Mouse (Mus musculus) midbrain, embryonic 10.5 days (tissue): ENCODE data around the gene Angptl4. TPM values are rescaled to one million over a fixed set of nuclear protein-coding genes. Genes with fewer than 3 reads are reported as not detected.

Experiments used
- DNase-seq: peaks from one replicate; pipeline ENCODE4 v3.0.0-alpha.2; 2017; ENCODE audit warnings: low spot score
- H3K27ac ChIP-seq: fragments of 300-500 bp; sonication (generic); replicated peaks from 2 replicates; pipeline ENCODE4 v1.5.1; 2016; ENCODE audit warnings: mild to moderate bottlenecking
- H3K27me3 ChIP-seq: fragments of 300-500 bp; sonication (generic); 2 replicates; pipeline ENCODE4 v1.6.1; 2016; ENCODE audit warnings: low read depth, mild to moderate bottlenecking; ENCODE audit not compliant: poor library complexity, severe bottlenecking
- H3K36me3 ChIP-seq: fragments of 300-500 bp; sonication (generic); 2 replicates; pipeline ENCODE4 v1.6.1; 2016; ENCODE audit warnings: mild to moderate bottlenecking, moderate library complexity
- H3K4me1 ChIP-seq: fragments of 300-500 bp; sonication (generic); 2 replicates; pipeline ENCODE4 v1.6.1; 2016
- H3K4me3 ChIP-seq: fragments of 300-500 bp; sonication (generic); 2 replicates; pipeline ENCODE4 v1.5.1; 2016; ENCODE audit warnings: mild to moderate bottlenecking, moderate library complexity
- H3K9me3 ChIP-seq: fragments of 300-500 bp; sonication (generic); replicated peaks from 2 replicates; pipeline ENCODE4 v1.6.1; 2016; ENCODE audit warnings: mild to moderate bottlenecking
- WGBS: fragments of 180-500 bp; shearing (Covaris S2); methylation state at CpG from one replicate; pipeline ENCODE4 v1.1.7; 2016; 5-methylcytosine and 5-hydroxymethylcytosine counted together
- polyA plus RNA-seq: library from polyadenylated mRNA; unstranded; fragments of >200 nt; fragmentation: Nextera tagmentation; extraction: Ambion mirVana; gene quantifications from 2 replicates; pipeline ENCODE4 v1.2.1, GENCODE M21; 2016

The Angptl4 gene
- polyA plus RNA-seq, 1 experiment from 2014 or later, result 17.7 TPM

DNA sequence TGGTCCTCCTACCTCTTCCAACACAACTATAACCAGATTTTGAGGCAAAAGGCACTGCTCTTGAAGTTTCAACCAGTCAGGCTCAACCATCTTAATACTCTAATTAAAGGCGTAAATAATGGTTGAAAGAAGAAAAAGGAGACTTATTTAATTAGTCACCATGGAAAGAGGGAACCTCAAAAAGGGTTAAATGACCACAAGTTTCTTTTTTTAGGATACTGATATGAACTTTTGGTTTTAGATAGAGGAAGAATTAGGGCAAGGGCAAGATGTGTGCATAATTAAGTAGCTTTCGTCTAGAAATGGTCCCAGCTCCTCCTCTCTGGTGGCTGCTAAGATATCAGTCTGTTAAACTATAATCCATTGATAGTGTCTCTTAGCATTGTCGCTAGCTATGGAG is 15.2 kb downstream of the Angptl4 start:
- H3K4me1 ChIP-seq, result no peaks in the 10 kb centered on the region
- no peaks in the 10 kb centered on the region for H3K36me3 ChIP-seq
- no peaks in the 10 kb centered on the region for H3K27me3 ChIP-seq
- H3K4me3 ChIP-seq, result no peak overlapping the region
- H3K9me3 ChIP-seq, result no peaks in the 10 kb centered on the region
- 82% methylated on average over 3 of the region's 3 CpGs for WGBS
- H3K27ac ChIP-seq, result no peak overlapping the region
- no peak for DNase-seq

DNA sequence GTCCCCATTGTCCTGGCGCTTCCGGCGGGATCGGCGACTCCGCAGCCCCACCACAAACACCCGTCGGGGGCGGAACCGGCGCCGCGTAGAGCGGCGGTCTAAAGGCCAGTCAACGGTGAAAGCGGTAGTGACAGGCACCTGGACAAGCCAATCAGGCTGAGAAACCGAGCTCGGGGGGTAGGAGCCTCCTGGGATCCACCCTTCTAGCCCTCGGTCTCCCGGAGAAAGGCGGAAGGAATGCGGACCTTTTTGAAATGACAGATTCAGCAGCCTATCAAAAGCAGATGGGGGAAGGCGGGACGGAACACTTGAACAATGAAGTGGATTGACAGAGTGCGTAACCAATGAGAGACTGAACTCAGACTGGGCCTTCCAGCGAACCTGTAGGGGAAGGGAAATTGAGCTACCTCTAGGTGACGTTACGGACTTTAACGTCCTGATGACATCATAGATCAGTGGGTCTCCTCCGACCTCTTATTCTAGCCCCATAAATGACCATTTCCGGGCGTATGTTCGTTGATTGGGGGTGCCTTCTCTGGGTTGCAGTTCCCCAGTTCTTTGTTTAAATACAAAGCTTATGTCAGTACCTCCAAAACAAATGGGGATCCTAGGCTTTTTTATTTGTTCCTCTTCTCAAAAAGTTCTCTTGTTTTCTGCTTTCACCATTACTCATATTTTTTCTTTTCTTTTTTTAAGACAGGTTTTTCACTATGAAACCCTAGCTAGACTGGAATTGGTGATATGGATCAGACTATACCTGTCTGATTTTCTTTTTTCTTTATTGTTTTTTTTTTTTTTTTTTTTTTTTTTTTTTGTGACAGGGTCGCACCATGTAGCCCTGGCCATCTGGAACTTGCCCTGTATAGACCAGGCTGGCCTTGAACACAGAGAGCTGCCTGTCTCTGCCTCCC is 21.1 kb downstream of the Angptl4 start, which contains the start of gene Rab11b:
Rab11b (minus strand) TSS at position 276 of the 911 bp plus-strand sequence.
- Histone ChIP-seq H3K9me3 (no peaks in the 10 kb centered on the region), H3K4me3 (peak within 1 kb of the TSS; percentile 90), H3K4me1 (peaks cover 42% of the 10 kb centered on the region), H3K27ac (peak within 1 kb of the TSS; percentile 100), H3K36me3 (peaks cover 28% of the 10 kb centered on the region), H3K27me3 (no peaks in the 10 kb centered on the region)
- peak; percentile 99 for DNase-seq
- 3% methylated on average over 35 of the region's 35 CpGs for WGBS

DNA sequence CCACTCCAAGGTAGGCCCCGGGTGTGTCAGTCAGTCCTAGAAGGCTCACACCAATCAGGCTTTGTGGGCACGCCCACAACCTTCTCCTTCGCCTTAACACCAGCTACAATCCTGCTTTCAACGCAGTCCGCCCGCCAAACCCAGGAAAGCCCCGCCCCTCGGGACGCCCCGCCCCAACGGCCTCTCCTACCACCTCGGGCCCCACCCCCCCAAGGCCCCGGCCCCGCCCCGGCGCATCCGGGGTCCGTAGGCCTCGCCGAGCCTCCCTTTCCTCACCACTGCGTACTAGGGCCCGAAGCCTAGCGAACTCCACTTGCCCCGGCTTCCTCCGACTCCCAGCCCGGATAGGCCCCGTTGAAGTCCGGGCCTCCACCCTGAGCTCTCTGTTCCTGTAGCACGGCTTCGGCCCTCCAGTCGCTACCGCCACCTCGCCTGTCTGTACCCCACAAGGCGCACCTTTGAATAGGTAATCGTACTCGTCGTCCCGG is 21.8 kb downstream of the Angptl4 start:
- Histone ChIP-seq H3K27ac (peak overlapping the region; percentile 100), H3K9me3 (no peaks in the 10 kb centered on the region), H3K4me3 (peak overlapping the region; percentile 90), H3K4me1 (peaks cover 46% of the 10 kb centered on the region), H3K27me3 (no peaks in the 10 kb centered on the region), H3K36me3 (peaks cover 31% of the 10 kb centered on the region)
- 1% methylated on average over 38 of the region's 38 CpGs for WGBS
- peak; percentile 94 for DNase-seq

DNA sequence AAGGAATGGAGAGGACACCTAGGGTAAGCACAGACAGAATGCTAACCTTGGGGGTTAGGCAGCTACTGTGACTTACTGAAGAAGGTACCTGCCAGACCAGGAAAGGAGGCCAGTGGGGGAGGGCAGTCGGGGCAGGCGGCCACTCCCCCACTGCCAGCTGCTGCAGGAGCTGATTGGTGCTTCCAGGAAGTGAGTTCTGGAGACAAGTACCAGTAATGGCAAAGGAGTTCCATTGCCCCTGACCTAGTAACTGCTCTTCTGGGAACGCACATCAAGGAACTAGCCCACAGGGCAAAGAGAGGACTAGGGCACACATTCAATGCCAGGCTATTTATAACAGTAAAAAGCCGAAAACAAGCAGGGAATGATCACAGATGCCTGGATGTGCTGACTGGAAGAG is 24.4 kb downstream of the Angptl4 start:
- H3K4me3 ChIP-seq, result 0 out of 2 replicates have a peak overlapping the region, but pooled peaks have one; percentile 23
- H3K4me1 ChIP-seq, result peaks cover 46% of the 10 kb centered on the region
- no peaks in the 10 kb centered on the region for H3K27me3 ChIP-seq
- H3K9me3 ChIP-seq, result no peaks in the 10 kb centered on the region
- peaks cover 47% of the 10 kb centered on the region for H3K36me3 ChIP-seq
- H3K27ac ChIP-seq, result no peak overlapping the region; the same call in 1 of the 2 replicates
- DNase-seq, result no peak
- WGBS, result 86% methylated on average over 4 of the region's 4 CpGs

DNA sequence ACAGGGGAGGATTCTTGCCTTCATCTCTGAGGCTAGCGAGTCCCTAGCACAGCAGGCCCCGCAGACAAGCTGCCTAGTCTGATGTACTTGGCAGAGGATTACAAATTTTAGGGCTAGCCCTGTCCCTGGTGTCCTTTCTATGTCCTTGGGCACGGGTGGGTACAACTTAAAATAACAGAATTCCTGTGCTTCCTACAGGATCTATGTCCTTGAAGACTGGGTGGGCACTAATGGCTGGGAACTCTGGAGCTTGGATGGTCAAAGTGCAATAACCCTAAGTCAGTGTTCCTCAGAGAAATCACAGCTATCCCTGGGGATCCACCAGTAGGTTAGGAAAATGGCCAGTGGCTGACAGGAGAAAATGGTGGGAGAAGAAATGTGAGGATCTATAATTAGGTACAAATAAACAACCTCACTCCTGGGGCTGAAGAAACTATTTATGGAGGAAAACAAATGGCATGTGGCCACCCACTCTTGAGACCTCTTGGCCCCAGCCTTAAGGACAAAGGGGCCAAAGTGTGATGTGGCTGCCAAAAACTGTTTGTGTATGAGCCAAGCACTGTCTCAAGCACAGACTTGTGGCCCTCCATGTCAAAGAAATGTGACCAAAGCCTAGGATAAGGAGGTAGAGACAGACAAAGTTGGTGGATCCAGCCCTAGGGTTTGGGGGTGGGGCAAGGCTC is 25.4 kb downstream of the Angptl4 start:
- DNase-seq, result no peak
- Histone ChIP-seq H3K36me3 (peaks cover 57% of the 10 kb centered on the region), H3K27ac (no peak overlapping the region), H3K9me3 (no peaks in the 10 kb centered on the region), H3K27me3 (no peaks in the 10 kb centered on the region), H3K4me3 (no peak overlapping the region), H3K4me1 (peaks cover 46% of the 10 kb centered on the region)
- 89% methylated on average over 3 of the region's 3 CpGs for WGBS

DNA sequence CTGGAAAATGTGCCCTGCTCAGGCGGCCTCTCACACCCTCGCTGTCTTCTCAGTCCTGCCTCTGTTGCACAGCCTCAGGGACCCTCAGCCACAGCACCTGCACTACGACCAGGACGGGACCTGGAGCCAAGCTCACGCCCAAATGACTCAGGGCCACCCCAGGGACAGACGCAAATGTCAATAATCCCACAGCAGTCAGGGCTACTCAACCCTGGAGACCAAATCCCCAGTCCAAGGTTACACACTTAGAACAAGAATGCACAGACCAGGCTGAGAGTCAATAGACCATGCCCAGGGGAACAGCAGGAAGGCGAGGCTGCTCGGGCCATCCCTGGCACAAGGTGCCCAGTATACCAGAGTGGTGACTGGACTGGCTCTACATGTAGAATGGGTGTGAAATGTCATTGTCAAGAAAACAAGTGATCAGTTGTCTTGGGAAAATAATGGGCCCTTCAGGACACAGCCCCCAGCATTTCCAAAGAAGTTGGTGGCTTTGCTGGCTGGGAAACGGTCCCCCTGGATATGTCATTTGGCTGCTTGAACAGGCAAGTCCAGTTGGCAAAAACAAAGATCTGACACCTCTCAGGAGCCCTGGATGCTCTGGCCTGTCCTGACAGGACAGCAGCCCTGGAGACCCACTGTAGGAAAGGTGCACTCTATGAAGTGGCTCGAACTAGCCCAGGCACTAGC is 26.1 kb downstream of the Angptl4 start:
- no peak overlapping the region for H3K27ac ChIP-seq
- DNase-seq, result no peak
- H3K4me3 ChIP-seq, result no peak overlapping the region
- H3K9me3 ChIP-seq, result no peaks in the 10 kb centered on the region
- 90% methylated on average over 10 of the region's 10 CpGs for WGBS
- H3K36me3 ChIP-seq, result peaks cover 64% of the 10 kb centered on the region
- peaks cover 46% of the 10 kb centered on the region for H3K4me1 ChIP-seq
- no peaks in the 10 kb centered on the region for H3K27me3 ChIP-seq

DNA sequence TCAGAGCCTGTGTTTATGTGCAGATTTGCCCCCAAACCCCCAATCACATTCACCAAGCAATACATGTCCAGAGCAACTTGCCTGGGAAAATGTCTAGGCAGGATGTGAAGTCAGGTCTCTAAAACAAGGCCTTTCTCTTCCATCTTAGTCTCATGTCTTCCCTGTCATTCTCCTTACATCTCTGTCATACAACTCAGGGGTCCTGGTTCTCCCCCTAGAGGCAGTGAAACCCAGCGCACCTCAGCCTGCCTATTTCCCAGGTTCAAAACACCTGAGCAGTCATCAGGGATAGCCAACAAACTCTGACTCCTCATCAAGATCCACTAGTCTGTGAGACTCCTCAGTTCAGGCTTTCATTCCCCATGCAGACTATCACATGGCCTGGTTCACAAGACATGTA is 27.0 kb downstream of the Angptl4 start:
- DNase-seq, result no peak
- Histone ChIP-seq H3K36me3 (peaks cover 73% of the 10 kb centered on the region), H3K27me3 (no peaks in the 10 kb centered on the region), H3K4me3 (no peak overlapping the region), H3K27ac (no peak overlapping the region), H3K9me3 (no peaks in the 10 kb centered on the region), H3K4me1 (peaks cover 45% of the 10 kb centered on the region)
- WGBS, result 77% methylated on average over 1 of the region's 1 CpGs

DNA sequence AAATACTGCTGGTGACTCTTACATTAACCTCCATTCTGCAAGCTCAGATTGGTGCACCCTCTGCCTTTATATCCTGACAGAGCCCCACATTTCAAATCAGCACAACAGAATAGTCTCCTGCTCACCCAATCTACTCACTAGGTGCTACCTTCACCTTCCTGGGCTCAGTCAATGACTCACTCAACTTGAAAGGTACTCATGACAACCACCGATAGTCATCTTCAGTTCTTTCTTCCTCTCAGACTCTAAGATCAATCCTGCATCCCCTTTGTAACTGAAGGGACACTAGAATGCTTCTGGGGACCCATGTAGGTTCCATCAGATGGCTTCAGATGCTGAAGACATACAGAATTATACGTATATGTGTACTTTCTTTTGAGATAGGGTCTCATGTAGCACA is 29.3 kb downstream of the Angptl4 start:
- WGBS, result 96% methylated on average over 2 of the region's 2 CpGs
- no peak for DNase-seq
- H3K27me3 ChIP-seq, result no peaks in the 10 kb centered on the region
- peaks cover 22% of the 10 kb centered on the region for H3K4me1 ChIP-seq
- H3K9me3 ChIP-seq, result no peaks in the 10 kb centered on the region
- H3K4me3 ChIP-seq, result no peak overlapping the region
- no peak overlapping the region for H3K27ac ChIP-seq
- peaks cover 86% of the 10 kb centered on the region for H3K36me3 ChIP-seq

DNA sequence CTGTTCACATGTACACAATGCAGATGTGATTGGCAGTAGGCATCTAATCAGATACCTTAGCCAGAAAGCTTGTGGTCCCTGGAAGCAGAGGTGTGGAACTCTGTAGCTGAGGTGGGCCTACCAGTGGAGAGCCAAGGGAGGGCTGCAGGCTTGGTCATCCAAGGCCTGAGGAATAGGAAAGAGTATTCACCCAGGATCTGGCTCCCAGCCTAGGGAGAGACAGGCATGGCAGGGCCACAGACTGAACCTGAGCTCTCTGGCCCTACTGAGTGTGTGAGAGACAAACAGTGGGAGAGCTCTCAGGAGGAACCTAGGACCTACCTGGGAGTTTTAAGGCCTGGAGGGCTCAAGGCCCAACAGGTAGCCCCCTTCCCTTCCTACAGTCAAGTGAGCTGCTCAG is 30.4 kb downstream of the Angptl4 start:
- peaks cover 84% of the 10 kb centered on the region for H3K36me3 ChIP-seq
- H3K27ac ChIP-seq, result no peak overlapping the region
- no peaks in the 10 kb centered on the region for H3K9me3 ChIP-seq
- H3K27me3 ChIP-seq, result no peaks in the 10 kb centered on the region
- DNase-seq, result no peak
- H3K4me1 ChIP-seq, result peaks cover 10% of the 10 kb centered on the region
- no peak overlapping the region for H3K4me3 ChIP-seq

DNA sequence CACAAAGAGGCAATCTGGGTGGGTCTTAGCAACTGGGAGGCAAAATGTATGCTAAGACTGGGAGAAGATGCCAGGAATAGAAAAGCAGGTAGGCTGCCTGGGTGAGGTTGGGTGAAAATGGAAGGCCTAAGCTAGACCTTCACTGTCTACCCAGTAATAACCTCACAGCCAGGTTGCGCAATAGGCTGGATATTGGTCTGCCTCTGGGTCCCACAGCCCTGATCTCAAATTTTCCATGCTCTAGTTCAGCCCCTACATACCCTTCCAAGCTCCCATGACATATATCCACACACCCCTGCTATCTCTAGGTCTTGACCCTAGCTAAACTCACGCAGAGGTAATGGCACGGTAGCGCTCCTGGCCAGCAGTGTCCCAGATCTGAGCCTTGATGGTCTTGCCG is 32.2 kb downstream of the Angptl4 start:
- WGBS, result 95% methylated on average over 5 of the region's 5 CpGs
- H3K4me3 ChIP-seq, result no peak overlapping the region
- DNase-seq, result no peak
- no peaks in the 10 kb centered on the region for H3K27me3 ChIP-seq
- H3K4me1 ChIP-seq, result no peaks in the 10 kb centered on the region
- no peaks in the 10 kb centered on the region for H3K9me3 ChIP-seq
- H3K27ac ChIP-seq, result no peak overlapping the region
- H3K36me3 ChIP-seq, result peaks cover 91% of the 10 kb centered on the region

DNA sequence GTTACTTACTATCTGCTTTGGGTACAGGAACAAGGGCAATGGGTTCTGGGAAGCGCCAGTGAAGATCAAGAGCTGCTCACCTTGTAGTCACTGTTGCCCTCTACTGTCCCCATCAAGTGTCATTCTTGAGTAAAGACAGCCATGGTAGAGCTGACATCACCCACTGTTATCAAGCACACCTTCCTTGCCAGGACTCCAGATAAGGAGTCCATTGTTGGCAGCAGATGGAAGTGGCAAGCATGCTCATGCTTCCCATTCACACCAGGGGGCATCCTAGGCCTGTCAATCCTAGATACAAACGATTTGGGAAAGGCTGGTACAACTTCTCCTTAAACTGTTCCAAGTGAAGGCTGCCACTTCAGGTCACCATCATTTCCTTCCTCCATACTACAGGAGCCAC is 35.6 kb downstream of the Angptl4 start:
- peaks cover 62% of the 10 kb centered on the region for H3K36me3 ChIP-seq
- DNase-seq, result no peak

DNA sequence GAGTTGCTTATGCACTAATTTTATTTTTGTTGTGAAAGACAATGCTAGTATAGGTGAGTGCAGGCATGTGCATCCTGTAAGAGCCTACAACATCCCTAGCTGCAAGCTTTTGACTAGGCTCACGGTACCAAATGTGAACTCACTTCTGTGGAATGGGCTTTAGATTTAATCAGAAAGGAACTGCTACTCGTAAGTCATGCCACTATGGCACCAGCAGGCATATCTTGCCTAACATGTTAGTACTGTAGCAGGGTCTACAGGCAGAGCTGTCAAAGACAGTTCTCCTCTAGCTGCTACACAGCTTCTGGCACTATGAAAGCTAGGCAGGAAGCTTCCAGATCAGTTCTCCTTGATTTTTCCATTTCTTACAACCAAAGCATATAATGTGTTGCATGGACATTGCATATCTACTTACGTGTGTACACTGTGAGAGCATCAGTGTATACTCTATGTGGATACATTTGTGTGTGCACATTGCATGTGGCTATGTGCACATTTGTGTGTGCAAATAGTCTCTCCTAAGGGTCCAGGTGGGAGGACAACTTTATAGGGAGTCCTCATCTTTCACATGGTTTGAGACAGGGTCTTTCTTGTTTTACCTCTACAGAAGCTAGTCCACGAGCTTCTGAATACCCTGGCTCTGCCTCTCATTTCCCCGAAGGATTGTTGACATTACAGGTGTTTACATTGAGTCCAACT is 36.8 kb downstream of the Angptl4 start:
- Histone ChIP-seq H3K4me3 (no peak overlapping the region), H3K27me3 (no peaks in the 10 kb centered on the region), H3K27ac (no peak overlapping the region), H3K9me3 (peaks cover 11% of the 10 kb centered on the region; the same call in 1 of the 2 replicates), H3K4me1 (no peaks in the 10 kb centered on the region), H3K36me3 (peaks cover 50% of the 10 kb centered on the region)
- 91% methylated on average over 5 of the region's 5 CpGs for WGBS
- DNase-seq, result no peak

More for the DNA sequence above, 35.6 kb downstream of the Angptl4 start:
- Histone ChIP-seq H3K27me3 (no peaks in the 10 kb centered on the region), H3K4me1 (no peaks in the 10 kb centered on the region), H3K9me3 (peaks cover 8% of the 10 kb centered on the region; the same call in 1 of the 2 replicates), H3K4me3 (no peak overlapping the region), H3K27ac (no peak overlapping the region)
- WGBS, result 83% methylated on average over 2 of the region's 2 CpGs
